Mouse (Mus musculus): ENCODE measurements around the gene Ikzf1.

The Ikzf1 gene

GRCm38 (mm10) chr11:11690059-11690844 lies 5.4 kb downstream of the Ikzf1 start:
- no peak for DNase-seq (ENCODE audit: low spot score in 2 of 2)

DNA sequence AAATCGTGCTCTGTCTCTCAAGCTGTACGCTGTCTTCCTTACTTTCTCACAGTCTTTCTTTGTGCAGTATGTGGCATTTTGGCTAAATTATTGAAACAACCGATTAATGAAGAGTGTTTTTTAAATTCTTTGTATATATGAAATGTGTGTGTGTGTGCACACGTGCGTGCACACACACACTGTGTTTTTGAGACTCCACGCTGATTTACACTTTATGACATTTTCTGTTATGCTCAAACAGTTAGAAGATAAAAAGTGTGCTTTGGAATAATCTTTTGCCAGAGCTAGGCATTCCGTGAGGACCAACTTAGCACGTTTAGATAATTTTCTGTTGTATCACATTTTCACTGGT lies 6.0 kb downstream of the Ikzf1 start:
- DNase-seq (ENCODE audit: low spot score in 2 of 2), result no peak

DNA sequence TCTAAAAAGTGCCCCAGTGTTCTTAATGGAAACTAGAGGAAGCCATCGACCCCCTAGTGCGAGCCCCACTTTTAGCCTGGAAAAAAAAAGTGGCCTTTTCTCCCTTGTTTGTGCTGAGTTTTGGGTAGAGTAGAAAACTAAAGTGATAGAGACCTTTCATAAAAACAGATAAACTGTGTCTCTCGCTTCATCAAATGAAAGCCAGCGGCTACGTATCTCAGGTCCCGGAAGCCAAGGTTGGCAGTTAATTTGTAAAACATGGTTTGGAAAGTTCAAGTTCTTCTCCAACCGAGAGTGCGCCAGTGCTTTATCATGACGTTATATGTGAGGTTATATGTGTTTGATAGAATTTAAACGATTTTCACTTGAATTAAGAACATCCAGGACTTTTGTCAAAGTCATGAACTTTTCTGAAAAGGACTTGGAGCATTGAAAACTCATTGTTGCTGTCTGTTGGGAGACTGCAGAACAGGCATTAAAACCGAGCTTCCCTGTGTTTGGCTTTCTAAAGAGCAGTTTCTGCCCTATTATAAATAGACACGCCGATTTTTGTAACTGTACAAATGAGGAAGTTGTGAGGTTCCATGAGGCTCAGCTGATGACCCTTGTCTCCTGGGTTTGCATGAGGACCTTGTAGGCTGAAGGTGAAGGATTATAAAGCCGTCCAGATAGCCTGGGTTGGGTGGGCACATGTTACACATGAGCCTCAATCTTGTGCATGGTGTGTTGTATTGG lies 6.7 kb downstream of the Ikzf1 start:
- DNase-seq (ENCODE audit: low spot score in 2 of 2), result peak in 1 of 2 experiments; percentile 34

DNA sequence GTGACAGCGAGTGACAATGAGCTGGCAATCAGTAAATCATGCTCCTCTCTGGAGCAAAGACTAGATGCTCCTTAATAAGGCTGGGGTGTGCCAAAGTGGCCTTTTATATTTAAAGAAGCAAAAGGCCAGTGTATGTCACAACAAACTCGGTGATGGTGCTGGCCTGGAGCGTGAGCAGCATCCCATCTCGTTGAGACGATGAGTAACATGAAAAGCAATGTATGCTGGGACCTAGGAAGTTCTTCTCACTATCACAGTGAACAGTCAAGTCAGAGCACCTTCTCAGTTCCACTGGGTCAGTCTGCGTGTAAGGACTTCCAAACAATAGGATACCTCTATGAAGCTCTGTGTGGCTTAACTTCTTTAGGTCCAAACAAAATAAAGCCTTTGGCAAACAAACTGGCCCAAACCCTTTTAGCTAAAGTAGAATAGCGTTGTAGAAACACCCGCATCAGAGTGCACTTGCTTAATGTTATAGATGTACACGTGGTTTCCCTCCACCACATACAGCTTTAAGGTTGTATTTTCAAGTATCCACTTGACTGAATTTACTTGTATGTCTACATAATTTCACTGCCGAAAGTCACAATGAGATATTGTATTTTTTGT lies 7.9 kb downstream of the Ikzf1 start:
- DNase-seq (ENCODE audit: low spot score in 2 of 2), result no peak

DNA sequence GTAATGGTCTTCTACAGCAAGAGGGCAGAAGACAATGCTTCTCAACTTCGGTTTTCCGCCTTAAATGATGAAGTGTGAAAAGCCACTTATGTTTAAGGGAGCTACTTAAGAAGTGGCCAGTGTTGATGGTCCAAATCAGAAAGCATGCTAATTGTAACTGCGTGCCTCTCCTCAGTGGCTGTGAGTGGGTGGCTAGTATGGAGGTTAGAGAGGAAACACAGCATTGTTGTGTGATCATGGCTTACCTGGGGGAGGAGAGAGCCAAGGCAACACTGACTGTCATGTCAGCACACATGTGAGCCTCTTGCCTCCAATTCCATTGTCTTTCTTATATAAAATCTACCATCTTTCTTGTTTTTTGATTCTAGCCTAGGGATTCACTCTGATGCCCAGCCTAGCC lies 8.6 kb downstream of the Ikzf1 start:
- DNase-seq (ENCODE audit: low spot score in 2 of 2), result no peak

DNA sequence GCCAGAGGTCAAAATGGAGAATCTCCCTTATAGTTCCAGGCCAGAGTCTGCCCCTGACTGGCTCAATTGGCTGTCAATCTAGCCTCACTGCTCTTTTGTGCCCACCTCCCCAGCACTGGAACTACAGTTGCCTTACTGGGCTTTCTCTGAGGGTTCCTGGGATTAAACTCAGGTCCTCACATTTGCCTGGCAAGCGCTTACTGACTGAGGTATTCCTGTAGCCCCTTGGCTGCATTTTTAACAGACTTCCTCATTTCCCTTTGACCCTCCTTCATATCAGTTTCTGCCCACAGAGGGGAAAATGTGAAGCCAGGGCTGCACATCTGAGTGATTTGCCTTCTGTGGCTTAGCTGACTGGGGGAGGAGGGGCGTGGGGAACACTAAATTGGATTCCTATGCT lies 9.3 kb downstream of the Ikzf1 start:
- no peak for DNase-seq (ENCODE audit: low spot score in 2 of 2)

GRCm38 (mm10) chr11:11694472-11695177 lies 9.8 kb downstream of the Ikzf1 start:
- no peak for DNase-seq (ENCODE audit: low spot score in 2 of 2)

DNA sequence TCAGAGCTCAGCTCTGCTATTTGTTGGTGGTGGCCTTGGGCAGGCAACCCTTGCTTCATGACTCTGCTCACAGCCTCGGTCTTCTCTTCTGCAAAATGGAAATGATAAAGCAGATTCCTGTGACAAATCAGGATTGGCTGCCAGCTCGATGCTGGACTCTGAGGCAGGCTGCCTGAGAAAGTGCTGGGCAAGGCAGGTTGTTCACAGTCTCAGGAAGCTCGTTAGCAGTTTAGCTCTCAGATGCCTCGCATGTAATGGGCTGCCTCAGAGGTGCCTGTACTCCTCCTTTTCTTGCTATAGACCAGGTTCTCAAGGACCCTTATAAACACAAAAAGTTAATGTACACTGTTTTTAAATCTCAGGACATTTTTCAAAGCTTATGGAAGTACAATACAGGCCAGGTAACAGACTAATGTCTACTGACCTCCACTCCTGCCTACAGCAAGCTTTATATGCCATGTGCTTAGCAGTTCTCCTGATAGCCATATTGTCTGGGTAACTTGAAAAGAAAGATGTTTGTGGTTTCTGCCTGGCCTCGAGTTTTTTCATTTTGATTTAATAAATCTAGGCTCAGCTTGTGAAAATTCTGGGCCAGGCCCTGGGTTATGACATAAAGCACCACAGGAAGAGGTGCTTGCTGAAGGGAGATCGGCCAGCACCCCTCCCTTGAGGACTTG lies 10.5 kb downstream of the Ikzf1 start:
- DNase-seq (ENCODE audit: low spot score in 2 of 2), result no peak

GRCm38 (mm10) chr11:11695907-11696306 lies 11.1 kb downstream of the Ikzf1 start:
- no peak for DNase-seq (ENCODE audit: low spot score in 2 of 2)

- no peak for DNase-seq (ENCODE audit: low spot score in 2 of 2)
These were observed 12.0 kb downstream of the Ikzf1 start for GRCm38 (mm10) chr11:11696814-11697213.

DNA sequence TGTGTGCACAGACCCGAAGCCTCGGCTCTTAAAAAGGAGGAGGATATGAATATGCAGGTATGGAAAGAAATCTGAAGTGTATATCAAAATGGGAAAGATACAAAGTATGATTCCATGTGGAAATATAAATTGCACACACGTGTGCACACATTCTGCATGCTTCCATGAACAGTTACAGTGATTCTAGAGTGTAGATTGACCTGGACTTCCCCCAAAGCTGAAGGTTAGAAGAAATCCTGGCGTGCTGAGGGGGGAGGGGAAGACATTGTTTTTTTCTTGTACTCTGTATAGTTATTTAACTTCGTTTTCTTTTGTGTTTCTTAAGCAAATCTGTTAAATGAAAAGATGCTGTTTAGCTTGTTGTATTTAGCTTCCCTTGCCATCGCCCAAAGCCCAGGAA lies 16.6 kb downstream of the Ikzf1 start:
- no peak for DNase-seq (ENCODE audit: low spot score in 2 of 2)

GRCm38 (mm10) chr11:11703776-11704175 lies 19.0 kb downstream of the Ikzf1 start:
- no peak for DNase-seq (ENCODE audit: low spot score in 2 of 2)

GRCm38 (mm10) chr11:11708154-11708719 lies 23.4 kb downstream of the Ikzf1 start:
- no peak for DNase-seq (ENCODE audit: low spot score in 2 of 2)

DNA sequence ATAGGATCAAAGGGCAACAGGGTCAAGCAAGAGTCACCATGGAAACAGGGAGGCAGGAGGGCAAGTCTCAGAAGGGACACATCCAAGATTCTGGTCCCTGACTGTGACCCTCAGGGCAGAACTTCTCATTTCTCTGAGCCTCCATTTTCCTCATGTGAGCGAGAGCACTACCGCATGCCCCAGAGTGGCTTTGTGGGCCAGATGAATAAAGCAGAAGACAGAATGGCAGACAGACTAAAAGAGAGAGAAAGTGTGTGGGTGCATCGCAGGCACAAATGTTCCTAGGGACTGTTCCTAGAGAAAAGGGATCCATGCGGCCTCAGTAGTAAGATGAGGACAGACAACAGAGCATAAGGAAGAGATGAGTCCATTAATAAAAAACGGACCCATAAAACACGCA lies 24.5 kb downstream of the Ikzf1 start:
- no peak for DNase-seq (ENCODE audit: low spot score in 2 of 2)

GRCm38 (mm10) chr11:11710718-11711117 lies 25.9 kb downstream of the Ikzf1 start:
- no peak for DNase-seq (ENCODE audit: low spot score in 2 of 2)

GRCm38 (mm10) chr11:11711748-11712147 lies 26.9 kb downstream of the Ikzf1 start:
- DNase-seq (ENCODE audit: low spot score in 2 of 2), result no peak

- no peak for DNase-seq (ENCODE audit: low spot score in 2 of 2)
These were observed 29.9 kb downstream of the Ikzf1 start for GRCm38 (mm10) chr11:11714676-11715075.

GRCm38 (mm10) chr11:11715963-11716691 lies 31.3 kb downstream of the Ikzf1 start:
- DNase-seq (ENCODE audit: low spot score in 2 of 2), result no peak

- no peak for DNase-seq (ENCODE audit: low spot score in 2 of 2)
These were observed 31.9 kb downstream of the Ikzf1 start for GRCm38 (mm10) chr11:11716692-11717037.

- DNase-seq (ENCODE audit: low spot score in 2 of 2), result no peak
These were observed 32.9 kb downstream of the Ikzf1 start for GRCm38 (mm10) chr11:11717606-11718167.
